ENCODE assay signal across 8 mouse cellular contexts in genomic region chr4:141617299-141617698, GRCm38 (mm10). TPM values are rescaled to one million over a fixed set of nuclear protein-coding genes. Genes with fewer than 3 reads are reported as not detected.
DNase-seq lines count a peak whose midpoint lies in the region; ATAC-seq and TF ChIP-seq lines count a peak whose summit lies in the region.

No protein-coding gene starts in this region.

- no peak for DNase-seq in liver, embryonic 14.5 days (ENCODE audit: low read depth in 3 of 3, low spot score in 3 of 3)
- peak; percentile 61 for DNase-seq in neural tube, embryonic 10.5 days (ENCODE audit: extremely low spot score, low spot score)
- DNase-seq in testis, postnatal 14 days (ENCODE audit: low spot score): peak; percentile 53

- H3K36me3 ChIP-seq in C2C12 (ENCODE audit: control insufficient read depth, insufficient read depth): no peaks in the 10 kb centered on the region
- H3K36me3 ChIP-seq in embryonic facial prominence, embryonic 15.5 days: no peaks in the 10 kb centered on the region
- H3K36me3 ChIP-seq in heart, embryonic 13.5 days: no peaks in the 10 kb centered on the region
- H3K36me3 ChIP-seq in kidney, embryonic 16.5 days (ENCODE audit: insufficient read depth, low read length): no peaks in the 10 kb centered on the region
- no peaks in the 10 kb centered on the region for H3K36me3 ChIP-seq in liver, embryonic 14.5 days (replicated peaks; ENCODE audit: control insufficient read depth, insufficient read depth, low read depth)

- 6% methylated on average over 20 of the region's 20 CpGs for WGBS in embryonic facial prominence, embryonic 15.5 days
- WGBS in heart, embryonic 13.5 days: 3% methylated on average over 20 of the region's 20 CpGs
- WGBS in kidney, embryonic 16.5 days: 5% methylated on average over 20 of the region's 20 CpGs
- 3% methylated on average over 20 of the region's 20 CpGs for WGBS in liver, embryonic 14.5 days (ENCODE audit: insufficient replicate concordance)

- no peak overlapping the region for H3K27ac ChIP-seq in embryonic facial prominence, embryonic 15.5 days (replicated peaks)
- no peak overlapping the region for H3K27ac ChIP-seq in heart, embryonic 13.5 days (replicated peaks)
- no peak overlapping the region for H3K27ac ChIP-seq in kidney, embryonic 16.5 days (ENCODE audit: low read length)
- H3K27ac ChIP-seq in liver, embryonic 14.5 days: no peak overlapping the region

- TF ChIP-seq EP300 in liver, embryonic 14.5 days (IDR thresholded peaks at IDR 0.05; ENCODE audit: low read depth): no peak

- no peaks in the 10 kb centered on the region for H3K79me2 ChIP-seq in C2C12 (ENCODE audit: control insufficient read depth, insufficient read depth)

- H3K27me3 ChIP-seq in C2C12 (ENCODE audit: control insufficient read depth, insufficient read depth, insufficient read length): no peaks in the 10 kb centered on the region
- no peaks in the 10 kb centered on the region for H3K27me3 ChIP-seq in embryonic facial prominence, embryonic 15.5 days
- H3K27me3 ChIP-seq in heart, embryonic 13.5 days (replicated peaks): peaks cover 3% of the 10 kb centered on the region; the same call in 1 of the 2 replicates
- H3K27me3 ChIP-seq in kidney, embryonic 16.5 days (ENCODE audit: insufficient read depth, low read length): no peaks in the 10 kb centered on the region
- H3K27me3 ChIP-seq in liver, embryonic 14.5 days (ENCODE audit: control insufficient read depth, insufficient read depth, low read length): no peaks in the 10 kb centered on the region

- no peak overlapping the region for H3K9ac ChIP-seq in embryonic facial prominence, embryonic 15.5 days
- peak overlapping the region; percentile 76 for H3K9ac ChIP-seq in heart, embryonic 13.5 days
- peak overlapping the region; percentile 66 for H3K9ac ChIP-seq in kidney, embryonic 16.5 days (replicated peaks; ENCODE audit: low read length)
- H3K9ac ChIP-seq in liver, embryonic 14.5 days (replicated peaks): no peak overlapping the region

- H3ac ChIP-seq in C2C12 (ENCODE audit: control insufficient read depth, insufficient read length, low read depth): no peak overlapping the region

- peaks cover 15% of the 10 kb centered on the region for H3K4me1 ChIP-seq in embryonic facial prominence, embryonic 15.5 days
- H3K4me1 ChIP-seq in heart, embryonic 13.5 days: peaks cover 17% of the 10 kb centered on the region
- H3K4me1 ChIP-seq in kidney, embryonic 16.5 days (ENCODE audit: insufficient read depth, low read length): peaks cover 17% of the 10 kb centered on the region
- peaks cover 0 to 2% of the 10 kb centered on the region in 2 experiments; a peak in 1 of 4 replicates for H3K4me1 ChIP-seq in liver, embryonic 14.5 days (replicated peaks; ENCODE audit: control insufficient read depth in 2 of 2, insufficient read depth in 2 of 2, low read length in 1 of 2)

- no peaks in the 10 kb centered on the region for H3K79me3 ChIP-seq in C2C12 (ENCODE audit: low read depth)

- H3K9me3 ChIP-seq in embryonic facial prominence, embryonic 15.5 days (replicated peaks): no peaks in the 10 kb centered on the region
- H3K9me3 ChIP-seq in heart, embryonic 13.5 days: no peaks in the 10 kb centered on the region
- no peaks in the 10 kb centered on the region for H3K9me3 ChIP-seq in kidney, embryonic 16.5 days (ENCODE audit: low read length)
- no peaks in the 10 kb centered on the region for H3K9me3 ChIP-seq in liver, embryonic 14.5 days (ENCODE audit: control insufficient read depth, low read length)

- no peak overlapping the region for H3K4me3 ChIP-seq in C2C12 (ENCODE audit: insufficient read depth, poor library complexity, severe bottlenecking)
- H3K4me3 ChIP-seq in embryonic facial prominence, embryonic 15.5 days (replicated peaks): peak overlapping the region; percentile 32
- peak overlapping the region; percentile 45 for H3K4me3 ChIP-seq in heart, embryonic 13.5 days
- H3K4me3 ChIP-seq in kidney, embryonic 16.5 days (ENCODE audit: low read length): peak overlapping the region; percentile 43
- peak overlapping the region; percentile 20 to 48 for H3K4me3 ChIP-seq in liver, embryonic 14.5 days (ENCODE audit: insufficient read depth in 1 of 2, low read depth in 2 of 2, low read length in 2 of 2)

- peak; percentile 38 for ATAC-seq in activated CD4-positive, CD25-positive, alpha-beta regulatory T cell, adult 4 months
- no peak for ATAC-seq in embryonic facial prominence, embryonic 15.5 days (ENCODE audit: insufficient number of reproducible peaks, low FRiP score, low TSS enrichment, low read depth)
- ATAC-seq in heart, embryonic 13.5 days (ENCODE audit: extremely low read depth, insufficient number of reproducible peaks, low FRiP score, low TSS enrichment): peak; percentile 17; the same call in 1 of the 2 replicates
- peak; percentile 60; the same call in 1 of the 2 replicates for ATAC-seq in kidney, embryonic 16.5 days (ENCODE audit: low FRiP score, low TSS enrichment)
- ATAC-seq in liver, embryonic 14.5 days (ENCODE audit: insufficient read depth): peak; percentile 39; the same call in 1 of the 2 replicates

- peak overlapping the region; percentile 55 for H3K4me2 ChIP-seq in embryonic facial prominence, embryonic 15.5 days (replicated peaks)
- peak overlapping the region; percentile 83 for H3K4me2 ChIP-seq in heart, embryonic 13.5 days
- peak overlapping the region; percentile 61 for H3K4me2 ChIP-seq in kidney, embryonic 16.5 days (replicated peaks; ENCODE audit: low read depth, low read length)
- H3K4me2 ChIP-seq in liver, embryonic 14.5 days (ENCODE audit: low read depth): peak overlapping the region; percentile 48

- peak; percentile 32 for TF ChIP-seq CTCF in C2C12 (IDR thresholded peaks at IDR 0.05; ENCODE audit: control insufficient read depth, insufficient read depth, insufficient read length)
- TF ChIP-seq CTCF in liver, embryonic 14.5 days (IDR thresholded peaks at IDR 0.05; ENCODE audit: low read depth): peak; percentile 72

TF ChIP-seq in C2C12, 6 proteins besides CTCF, POLR2A, EP300 and RAD21:
- TF ChIP-seq USF1 (IDR thresholded peaks at IDR 0.05; ENCODE audit: low read depth) (no peak), CEBPB (IDR thresholded peaks at IDR 0.05; ENCODE audit: low read depth) (no peak), MYOG (IDR thresholded peaks at IDR 0.05; ENCODE audit: control insufficient read depth, extremely low read depth, insufficient read length) (no peak), MYOD1 (IDR thresholded peaks at IDR 0.05; ENCODE audit: control insufficient read depth, insufficient read length, low read depth) (no peak), MAX (IDR thresholded peaks at IDR 0.05) (no peak)
TF ChIP-seq in C2C12: peak in this region for 0.

RNA-seq across cellular contexts. Expression of gene Tmem82, which starts 1.1 kb away (rescaled TPM):
- not detected for polyA plus RNA-seq in C2C12 (2012; fragmentation: generic; extraction: Trizol)
- under 1 TPM in 1 of 2 experiments, not detected in 1; 0.19 TPM for polyA plus RNA-seq in activated CD4-positive, CD25-positive, alpha-beta regulatory T cell, adult 4 months (2017; shearing (Covaris generic))
- 0.48 and 0.62 TPM in 2 replicates for polyA plus RNA-seq in embryonic facial prominence, embryonic 15.5 days (2015; fragmentation: Nextera tagmentation; extraction: Ambion mirVana)
- polyA plus RNA-seq in heart, embryonic 13.5 days (2015; fragmentation: Nextera tagmentation; extraction: Ambion mirVana): 0.44 and 0.62 TPM in 2 replicates
- 4.3 and 5.4 TPM in 2 replicates for polyA plus RNA-seq in kidney, embryonic 16.5 days (2015; fragmentation: Nextera tagmentation; extraction: Ambion mirVana)
- 2.1 and 2.6 TPM in 2 replicates for polyA plus RNA-seq in liver, embryonic 14.5 days (2012; rRNA removed)
- 2.2 and 2.7 TPM in 2 replicates for polyA plus RNA-seq in liver, embryonic 14.5 days (2014; fragmentation: Nextera tagmentation; extraction: Ambion mirVana)

RNA-seq across cellular contexts. Expression of gene Slc25a34, which starts 6.3 kb away (rescaled TPM):
- polyA plus RNA-seq in C2C12 (2012; fragmentation: generic; extraction: Trizol): 0.13 TPM
- not detected for polyA plus RNA-seq in activated CD4-positive, CD25-positive, alpha-beta regulatory T cell, adult 4 months (2017; shearing (Covaris generic))
- polyA plus RNA-seq in embryonic facial prominence, embryonic 15.5 days (2015; fragmentation: Nextera tagmentation; extraction: Ambion mirVana): 0.05 TPM in 1 of 2 replicates, not detected in the other
- polyA plus RNA-seq in heart, embryonic 13.5 days (2015; fragmentation: Nextera tagmentation; extraction: Ambion mirVana): 0.37 and 0.49 TPM in 2 replicates
- polyA plus RNA-seq in kidney, embryonic 16.5 days (2015; fragmentation: Nextera tagmentation; extraction: Ambion mirVana): 0.54 and 0.69 TPM in 2 replicates
- 0.03 TPM in 2 replicates for polyA plus RNA-seq in liver, embryonic 14.5 days (2012; rRNA removed)
- polyA plus RNA-seq in liver, embryonic 14.5 days (2014; fragmentation: Nextera tagmentation; extraction: Ambion mirVana): not detected in 2 replicates

RNA-seq across cellular contexts. Expression of gene Fblim1, which starts 11.4 kb away (rescaled TPM):
- polyA plus RNA-seq in C2C12 (2012; fragmentation: generic; extraction: Trizol): 49.8 TPM
- under 1 TPM in 1 of 2 experiments, not detected in 1; 0.29 TPM for polyA plus RNA-seq in activated CD4-positive, CD25-positive, alpha-beta regulatory T cell, adult 4 months (2017; shearing (Covaris generic))
- polyA plus RNA-seq in embryonic facial prominence, embryonic 15.5 days (2015; fragmentation: Nextera tagmentation; extraction: Ambion mirVana): 30.8 and 32.3 TPM in 2 replicates
- 55.3 and 55.9 TPM in 2 replicates for polyA plus RNA-seq in heart, embryonic 13.5 days (2015; fragmentation: Nextera tagmentation; extraction: Ambion mirVana)
- polyA plus RNA-seq in kidney, embryonic 16.5 days (2015; fragmentation: Nextera tagmentation; extraction: Ambion mirVana): 76.4 and 85.2 TPM in 2 replicates
- 1.1 and 2.0 TPM in 2 replicates for polyA plus RNA-seq in liver, embryonic 14.5 days (2012; rRNA removed)
- polyA plus RNA-seq in liver, embryonic 14.5 days (2014; fragmentation: Nextera tagmentation; extraction: Ambion mirVana): 0.77 and 0.95 TPM in 2 replicates

RNA-seq across cellular contexts. Expression of gene Plekhm2, which starts 47.4 kb away (rescaled TPM):
- polyA plus RNA-seq in C2C12 (2012; fragmentation: generic; extraction: Trizol): 13.1 TPM
- polyA plus RNA-seq in activated CD4-positive, CD25-positive, alpha-beta regulatory T cell, adult 4 months (2017; shearing (Covaris generic)): 1 to 10 TPM; 3.3 to 3.4 TPM
- polyA plus RNA-seq in embryonic facial prominence, embryonic 15.5 days (2015; fragmentation: Nextera tagmentation; extraction: Ambion mirVana): 7.1 and 8.3 TPM in 2 replicates
- 4.9 and 5.1 TPM in 2 replicates for polyA plus RNA-seq in heart, embryonic 13.5 days (2015; fragmentation: Nextera tagmentation; extraction: Ambion mirVana)
- polyA plus RNA-seq in kidney, embryonic 16.5 days (2015; fragmentation: Nextera tagmentation; extraction: Ambion mirVana): 6.4 TPM in 2 replicates
- polyA plus RNA-seq in liver, embryonic 14.5 days (2012; rRNA removed): 4.2 and 4.5 TPM in 2 replicates
- polyA plus RNA-seq in liver, embryonic 14.5 days (2014; fragmentation: Nextera tagmentation; extraction: Ambion mirVana): 0.33 and 0.49 TPM in 2 replicates

Comparison
In these comparisons a context has a peak if more than half of its experiments do, and no peak if none do; other contexts are left out.
1. H3K9ac ChIP-seq: peak in heart, embryonic 13.5 days (single experiment) and kidney, embryonic 16.5 days (single experiment); none in embryonic facial prominence, embryonic 15.5 days (single experiment) and liver, embryonic 14.5 days (single experiment).
2. DNase-seq: peak in neural tube, embryonic 10.5 days (single experiment) and testis, postnatal 14 days (single experiment); none in liver, embryonic 14.5 days (0 of 3).
3. RNA of gene Fblim1, which starts 11.4 kb away (polyA plus RNA-seq): 76.4 to 85.2 TPM in kidney, embryonic 16.5 days, 55.3 to 55.9 TPM in heart, embryonic 13.5 days, 49.8 TPM in C2C12 (single experiment) and 30.8 to 32.3 TPM in embryonic facial prominence, embryonic 15.5 days; 0.77 to 2.0 TPM in liver, embryonic 14.5 days and 0.29 TPM in activated CD4-positive, CD25-positive, alpha-beta regulatory T cell, adult 4 months; every median in the first group is over 10 times any median in the second.
4. Peak in every context shown above with its lines, with median percentiles within 50 percentile points of each other: H3K4me2 ChIP-seq.